In the genomic region with DNA sequence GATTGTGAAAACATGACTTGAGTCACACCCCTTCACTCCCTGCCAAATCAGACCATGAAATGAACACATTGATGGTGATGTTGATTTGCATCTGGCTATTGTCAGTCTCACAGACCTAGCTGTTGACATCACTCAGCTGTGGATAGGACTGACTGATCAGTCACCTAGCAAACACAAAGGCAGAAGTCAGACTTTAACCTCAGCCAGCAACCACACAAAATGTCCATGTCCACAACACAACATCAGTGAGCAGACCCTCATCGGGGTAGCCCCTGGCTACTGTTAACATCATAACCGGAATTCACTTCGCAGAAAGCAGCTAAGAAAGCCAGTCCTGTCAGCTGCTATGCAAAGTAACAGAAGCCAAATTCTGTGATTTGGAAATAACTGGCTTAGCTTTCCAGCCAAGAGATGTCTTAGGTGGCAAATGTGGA, we compare ENCODE assay signal across 9 mouse cellular contexts.
A peak's percentile ranks its signal among the peaks of the same experiment; 100 is the strongest.
DNase-seq lines count a peak whose midpoint lies in the region; ATAC-seq and TF ChIP-seq lines count a peak whose summit lies in the region.
"Had no signal": no experiment of that assay in that cellular context is flagged by ENCODE, and none has a peak within 500 bp of the region (broad histone marks: within the 10 kb centered on the region; RNA-seq: fewer than 3 reads in every experiment).

No protein-coding gene starts in this region.

- no peak for TF ChIP-seq CTCF in midbrain, postnatal 0 days (IDR thresholded peaks at IDR 0.05)

- peak; percentile 57; the same call in 1 of the 2 replicates for ATAC-seq in embryonic facial prominence, embryonic 14.5 days (ENCODE audit: low read depth)
- peak; percentile 54; the same call in 1 of the 2 replicates for ATAC-seq in forebrain, embryonic 14.5 days
- 0 out of 2 replicates have a peak, but pooled peaks have one; percentile 39 for ATAC-seq in hindbrain, embryonic 13.5 days (ENCODE audit: low FRiP score)
- ATAC-seq in midbrain, postnatal 0 days (ENCODE audit: low FRiP score) = no peak
- ATAC-seq in megakaryocyte progenitor cell, adult 5-6 weeks (replicated peaks; ENCODE audit: poor library complexity) = no peak

- 75% methylated on average over 3 of the region's 3 CpGs for WGBS in embryonic facial prominence, embryonic 14.5 days
- 83% methylated on average over 3 of the region's 3 CpGs for WGBS in embryonic facial prominence, embryonic 10.5 days
- WGBS in forebrain, embryonic 14.5 days = 63% methylated on average over 3 of the region's 3 CpGs
- WGBS in hindbrain, embryonic 13.5 days = 16% methylated on average over 3 of the region's 3 CpGs
- 38% methylated on average over 3 of the region's 3 CpGs for WGBS in midbrain, postnatal 0 days

- H3K27me3 ChIP-seq in embryonic facial prominence, embryonic 14.5 days (replicated peaks; ENCODE audit: control insufficient read depth, insufficient read depth, low read length) = no peaks in the 10 kb centered on the region
- no peaks in the 10 kb centered on the region for H3K27me3 ChIP-seq in embryonic facial prominence, embryonic 10.5 days (replicated peaks; ENCODE audit: low read depth, poor library complexity, severe bottlenecking)
- no peaks in the 10 kb centered on the region for H3K27me3 ChIP-seq in forebrain, embryonic 14.5 days (replicated peaks; ENCODE audit: control insufficient read depth, insufficient read depth, low read length)
- H3K27me3 ChIP-seq in hindbrain, embryonic 13.5 days = no peaks in the 10 kb centered on the region
- no peaks in the 10 kb centered on the region for H3K27me3 ChIP-seq in midbrain, postnatal 0 days (ENCODE audit: insufficient read depth, low read length)

- H3K9ac ChIP-seq in embryonic facial prominence, embryonic 14.5 days (ENCODE audit: low read depth, low read length) = no peak overlapping the region
- H3K9ac ChIP-seq in forebrain, embryonic 14.5 days (ENCODE audit: low read length) = no peak overlapping the region
- H3K9ac ChIP-seq in hindbrain, embryonic 13.5 days = no peak overlapping the region
- H3K9ac ChIP-seq in midbrain, postnatal 0 days (replicated peaks; ENCODE audit: low read length, poor library complexity, severe bottlenecking) = no peak overlapping the region

- H3K4me3 ChIP-seq in embryonic facial prominence, embryonic 14.5 days (ENCODE audit: low read depth, low read length) = no peak overlapping the region
- H3K4me3 ChIP-seq in embryonic facial prominence, embryonic 10.5 days = no peak overlapping the region
- H3K4me3 ChIP-seq in forebrain, embryonic 14.5 days (ENCODE audit: low read depth, low read length) = no peak overlapping the region
- no peak overlapping the region for H3K4me3 ChIP-seq in hindbrain, embryonic 13.5 days
- H3K4me3 ChIP-seq in midbrain, postnatal 0 days (ENCODE audit: low read depth, low read length) = no peak overlapping the region

- no peaks in the 10 kb centered on the region for H3K4me1 ChIP-seq in embryonic facial prominence, embryonic 14.5 days (ENCODE audit: control insufficient read depth, insufficient read depth, low read length)
- no peaks in the 10 kb centered on the region for H3K4me1 ChIP-seq in embryonic facial prominence, embryonic 10.5 days
- H3K4me1 ChIP-seq in forebrain, embryonic 14.5 days (ENCODE audit: control insufficient read depth, insufficient read depth, low read length) = peaks cover 4% of the 10 kb centered on the region
- H3K4me1 ChIP-seq in hindbrain, embryonic 13.5 days (replicated peaks) = peaks cover 8% of the 10 kb centered on the region
- H3K4me1 ChIP-seq in midbrain, postnatal 0 days (ENCODE audit: insufficient read depth, low read length) = 0 out of 2 replicates have a peak, but pooled peaks cover under 1% of the 10 kb centered on the region

- H3K27ac ChIP-seq in embryonic facial prominence, embryonic 14.5 days (replicated peaks; ENCODE audit: low read depth, low read length) = no peak overlapping the region
- H3K27ac ChIP-seq in embryonic facial prominence, embryonic 10.5 days (replicated peaks) = no peak overlapping the region
- H3K27ac ChIP-seq in forebrain, embryonic 14.5 days (ENCODE audit: low read depth, low read length) = no peak overlapping the region; the same call in 1 of the 2 replicates
- no peak overlapping the region for H3K27ac ChIP-seq in hindbrain, embryonic 13.5 days
- no peak overlapping the region for H3K27ac ChIP-seq in midbrain, postnatal 0 days (ENCODE audit: low read depth, low read length)

- peak; percentile 52 for DNase-seq in embryonic facial prominence, embryonic 14.5 days (ENCODE audit: low spot score)
- no peak for DNase-seq in embryonic facial prominence, embryonic 10.5 days (ENCODE audit: low spot score)
- DNase-seq in forebrain, embryonic 14.5 days (ENCODE audit: low spot score) = peak; percentile 57
- DNase-seq in midbrain, postnatal 0 days (ENCODE audit: low spot score) = peak; percentile 51
- no peak for DNase-seq in adrenal gland, postnatal 36 days
- DNase-seq in spleen, postnatal 4 days (ENCODE audit: low spot score in 2 of 2) = no peak
- DNase-seq: right cerebral cortex, postnatal 25 days had no signal

- H3K4me2 ChIP-seq in embryonic facial prominence, embryonic 14.5 days (ENCODE audit: low read depth, low read length) = no peak overlapping the region
- H3K4me2 ChIP-seq in forebrain, embryonic 14.5 days (ENCODE audit: low read length) = no peak overlapping the region
- H3K4me2 ChIP-seq in hindbrain, embryonic 13.5 days = no peak overlapping the region
- no peak overlapping the region for H3K4me2 ChIP-seq in midbrain, postnatal 0 days (ENCODE audit: low read depth, low read length, poor library complexity, severe bottlenecking)

- no peaks in the 10 kb centered on the region for H3K36me3 ChIP-seq in embryonic facial prominence, embryonic 14.5 days (ENCODE audit: control insufficient read depth, insufficient read depth, low read length)
- no peaks in the 10 kb centered on the region for H3K36me3 ChIP-seq in embryonic facial prominence, embryonic 10.5 days (replicated peaks)
- no peaks in the 10 kb centered on the region for H3K36me3 ChIP-seq in forebrain, embryonic 14.5 days (ENCODE audit: control insufficient read depth, insufficient read depth, low read length)
- H3K36me3 ChIP-seq in hindbrain, embryonic 13.5 days = no peaks in the 10 kb centered on the region
- H3K36me3 ChIP-seq in midbrain, postnatal 0 days (ENCODE audit: insufficient read depth, low read length) = no peaks in the 10 kb centered on the region

- no peaks in the 10 kb centered on the region for H3K9me3 ChIP-seq in embryonic facial prominence, embryonic 14.5 days (ENCODE audit: control insufficient read depth, low read length)
- H3K9me3 ChIP-seq in embryonic facial prominence, embryonic 10.5 days = no peaks in the 10 kb centered on the region
- H3K9me3 ChIP-seq in forebrain, embryonic 14.5 days (replicated peaks; ENCODE audit: control insufficient read depth, low read length) = no peaks in the 10 kb centered on the region
- no peaks in the 10 kb centered on the region for H3K9me3 ChIP-seq in hindbrain, embryonic 13.5 days
- no peaks in the 10 kb centered on the region for H3K9me3 ChIP-seq in midbrain, postnatal 0 days (ENCODE audit: low read length)

Comparison
In these comparisons a context has a peak if more than half of its experiments do, and no peak if none do; other contexts are left out.
1. DNase-seq: peak in embryonic facial prominence, embryonic 14.5 days (single experiment), forebrain, embryonic 14.5 days (single experiment) and midbrain, postnatal 0 days (single experiment); none in embryonic facial prominence, embryonic 10.5 days (single experiment), adrenal gland, postnatal 36 days (0 of 2) and spleen, postnatal 4 days (0 of 2).
2. ATAC-seq: peak in embryonic facial prominence, embryonic 14.5 days (single experiment), forebrain, embryonic 14.5 days (single experiment) and hindbrain, embryonic 13.5 days (single experiment); none in midbrain, postnatal 0 days (single experiment) and megakaryocyte progenitor cell, adult 5-6 weeks (single experiment).